Mouse (Mus musculus): Measurements from ENCODE around the gene Duxf3.

Gene Duxf3

GRCm38 (mm10) chr10:58232641-58232969 lies at the start of gene Duxf3:
Duxf3 (minus strand) TSS chr10:58232675.
- in situ Hi-C loops (cut with MboI, MseI): loop anchor here (25.0 kb wide), 2 partner anchors 755 to 1620 kb away; no protein-coding TSS in a partner anchor

GRCm38 (mm10) chr10:58282238-58282637 lies 49.8 kb upstream of the Duxf3 start:
- in situ Hi-C loops (cut with MboI, MseI): no loop called here

- in situ Hi-C loops (cut with MboI, MseI): no loop called here
Observed at GRCm38 (mm10) chr10:58258466-58258865, 26.0 kb upstream of the Duxf3 start.

GRCm38 (mm10) chr10:58255954-58256353 lies 23.5 kb upstream of the Duxf3 start:
- in situ Hi-C loops (cut with MboI, MseI): no loop called here

GRCm38 (mm10) chr10:58255213-58255892 lies 22.9 kb upstream of the Duxf3 start, which contains the start of gene Gcc2:
Gcc2 (plus strand) TSS chr10:58255497.
- in situ Hi-C loops (cut with MboI, MseI): no loop called here

- in situ Hi-C loops (cut with MboI, MseI): no loop called here
Observed at GRCm38 (mm10) chr10:58254635-58255175, 22.2 kb upstream of the Duxf3 start.

- in situ Hi-C loops (cut with MboI, MseI): loop anchor here (25.0 kb wide), 2 partner anchors 738 to 1637 kb away; no protein-coding TSS in a partner anchor
Observed at GRCm38 (mm10) chr10:58249535-58249934, 17.1 kb upstream of the Duxf3 start.

- in situ Hi-C loops (cut with MboI, MseI): loop anchor here (25.0 kb wide), 2 partner anchors 748 to 1627 kb away; no protein-coding TSS in a partner anchor
Observed at GRCm38 (mm10) chr10:58238984-58239740, 6.7 kb upstream of the Duxf3 start.

- in situ Hi-C loops (cut with MboI, MseI): loop anchor here (25.0 kb wide), 2 partner anchors 751 to 1624 kb away; no protein-coding TSS in a partner anchor
Observed at GRCm38 (mm10) chr10:58236613-58237012, 4.1 kb upstream of the Duxf3 start, which contains the start of gene Gm4981. Gm4981 (minus strand) TSS chr10:58236701.

GRCm38 (mm10) chr10:58234985-58235384 lies 2.5 kb upstream of the Duxf3 start:
- in situ Hi-C loops (cut with MboI, MseI): loop anchor here (25.0 kb wide), 2 partner anchors 752 to 1623 kb away; no protein-coding TSS in a partner anchor

GRCm38 (mm10) chr10:58233740-58234121 lies 1.3 kb upstream of the Duxf3 start:
- in situ Hi-C loops (cut with MboI, MseI): loop anchor here (25.0 kb wide), 2 partner anchors 754 to 1621 kb away; no protein-coding TSS in a partner anchor

- in situ Hi-C loops (cut with MboI, MseI): loop anchor here (25.0 kb wide), 2 partner anchors 754 to 1621 kb away; no protein-coding TSS in a partner anchor
Observed at GRCm38 (mm10) chr10:58233054-58233739, 722 bp upstream of the Duxf3 start.

- in situ Hi-C loops (cut with MboI, MseI): loop anchor here (25.0 kb wide), 2 partner anchors 755 to 1620 kb away; no protein-coding TSS in a partner anchor
Observed at GRCm38 (mm10) chr10:58231779-58232640, 465 bp downstream of the Duxf3 start.

GRCm38 (mm10) chr10:58231088-58231487 lies 1.4 kb downstream of the Duxf3 start:
- in situ Hi-C loops (cut with MboI, MseI): loop anchor here (25.0 kb wide), 2 partner anchors 756 to 1619 kb away; no protein-coding TSS in a partner anchor

- in situ Hi-C loops (cut with MboI, MseI): loop anchor here (25.0 kb wide), 2 partner anchors 757 to 1618 kb away; no protein-coding TSS in a partner anchor
Observed at GRCm38 (mm10) chr10:58230021-58230420, 2.5 kb downstream of the Duxf3 start.

GRCm38 (mm10) chr10:58227798-58228197 lies 4.7 kb downstream of the Duxf3 start:
- in situ Hi-C loops (cut with MboI, MseI): loop anchor here (10.0 to 25.0 kb wide), 3 partner anchors 663 to 1615 kb away; no protein-coding TSS in a partner anchor

- in situ Hi-C loops (cut with MboI, MseI): loop anchor here (10.0 to 25.0 kb wide), 3 partner anchors 662 to 1614 kb away; no protein-coding TSS in a partner anchor
Observed at GRCm38 (mm10) chr10:58226357-58226756, 6.1 kb downstream of the Duxf3 start.

GRCm38 (mm10) chr10:58224827-58225785 lies 7.4 kb downstream of the Duxf3 start, which contains the start of gene AW822073:
AW822073 (minus strand) TSS chr10:58224930.
- in situ Hi-C loops (cut with MboI, MseI): loop anchor here (5.0 to 25.0 kb wide), 8 partner anchors 368 to 1613 kb away; no protein-coding TSS in a partner anchor

All from regulatory T cell (primary cell).